Mouse (Mus musculus) cerebellum, adult 11 months (tissue): Measurements from ENCODE around the gene Arg2.
"Not testable (repeated sequence)": the region's sequence is repeated elsewhere in the genome, so short reads cannot be mapped to it uniquely, and the experiment has no call there.

Source experiments
- DNase-seq: peaks from one replicate; pipeline ENCODE4 v3.0.0; 2022

Gene Arg2

GRCm38 (mm10) chr12:79171269-79171995 lies 40.9 kb downstream of the Arg2 start:
- DNase-seq, result peak; percentile 12

DNA sequence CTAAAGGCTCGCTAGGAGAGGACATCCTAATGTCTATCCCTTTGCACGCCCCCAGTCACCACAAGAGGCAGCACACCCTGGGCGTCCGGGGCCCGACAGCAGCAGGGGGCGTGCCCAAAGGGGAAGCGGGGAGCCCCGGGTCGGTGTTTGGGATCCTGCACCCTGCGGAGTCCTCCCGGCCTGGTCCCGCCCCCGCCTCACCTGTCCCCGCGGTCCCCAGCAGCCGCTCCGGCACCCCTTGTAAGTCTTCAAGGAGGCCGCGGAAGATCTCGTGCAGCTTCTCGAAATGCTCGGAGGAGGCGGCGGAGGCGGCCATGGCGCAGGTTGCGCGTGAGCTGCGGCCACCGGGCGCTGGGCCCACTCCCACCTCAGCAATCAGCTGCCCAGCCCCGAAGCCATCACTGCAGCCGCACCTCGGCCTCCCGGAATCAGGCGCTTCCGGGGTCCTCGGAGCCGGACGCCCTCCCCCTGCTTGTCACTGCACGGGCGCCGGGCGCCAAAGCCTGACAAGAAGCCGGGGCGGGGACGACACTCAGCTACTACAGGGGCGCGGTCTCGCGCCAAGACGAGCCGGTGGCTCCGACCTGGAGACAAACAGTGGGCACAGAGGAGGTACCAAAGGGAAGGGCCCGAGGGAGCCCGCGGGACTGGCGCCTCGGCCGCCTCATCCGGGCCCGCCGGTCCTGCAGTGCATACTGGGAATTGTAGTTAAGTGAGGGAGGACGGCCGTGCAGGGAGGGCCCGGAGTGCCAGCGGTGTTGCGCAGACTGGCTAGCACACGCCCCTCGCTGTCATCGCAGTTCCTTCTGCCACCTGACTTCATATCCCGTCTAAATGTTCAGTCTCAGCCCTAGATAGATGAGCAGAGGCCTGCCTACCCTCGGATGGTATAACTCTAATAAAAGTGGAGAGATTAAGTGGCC lies 41.7 kb downstream of the Arg2 start, which contains the start of gene Vti1b:
Vti1b (minus strand) TSS at position 649 of the 923 bp plus-strand sequence.
- DNase-seq, result peak; percentile 86

- DNase-seq, result no peak
Observed at GRCm38 (mm10) chr12:79173721-79174120, 43.1 kb downstream of the Arg2 start.

DNA sequence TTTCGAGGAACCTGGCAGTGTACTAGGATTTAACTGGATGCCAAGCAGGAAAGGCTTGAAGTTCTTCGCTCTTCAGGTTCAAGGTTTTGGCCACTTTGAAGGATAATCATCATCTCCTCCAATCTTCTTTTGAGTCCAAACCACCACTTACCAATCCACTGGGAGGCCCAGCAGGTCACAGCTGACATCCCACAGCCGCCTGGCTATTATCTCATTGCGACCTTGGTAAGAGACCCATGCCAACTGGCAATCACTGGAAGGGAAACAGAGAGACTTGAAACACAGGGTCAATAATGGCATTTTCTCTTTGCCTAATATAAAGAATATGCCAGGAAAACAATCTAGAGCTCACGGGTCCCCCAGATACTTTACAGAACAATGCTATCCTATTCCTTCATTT lies 45.4 kb downstream of the Arg2 start:
- no peak for DNase-seq

DNA sequence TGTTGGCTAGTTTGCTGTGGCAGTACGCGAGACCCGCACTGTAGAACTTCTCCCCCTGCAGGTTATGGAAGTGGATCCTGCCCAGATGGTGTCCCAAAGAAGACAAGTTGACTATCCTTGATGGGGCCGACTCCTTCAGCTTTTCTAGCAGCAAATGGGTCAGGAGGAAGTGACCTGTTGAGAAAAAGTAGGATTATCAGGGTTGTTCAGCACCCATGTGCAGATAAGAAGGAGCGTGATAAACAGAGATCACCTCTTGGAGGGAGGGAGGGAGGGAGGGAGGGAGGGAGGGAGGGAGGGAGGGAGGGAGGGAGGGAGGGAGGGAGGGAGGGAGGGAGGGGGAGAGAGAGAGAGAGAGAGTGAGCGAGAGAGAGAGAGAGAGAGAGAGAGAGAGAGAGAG lies 54.6 kb downstream of the Arg2 start:
- not testable (repeated sequence) for DNase-seq

DNA sequence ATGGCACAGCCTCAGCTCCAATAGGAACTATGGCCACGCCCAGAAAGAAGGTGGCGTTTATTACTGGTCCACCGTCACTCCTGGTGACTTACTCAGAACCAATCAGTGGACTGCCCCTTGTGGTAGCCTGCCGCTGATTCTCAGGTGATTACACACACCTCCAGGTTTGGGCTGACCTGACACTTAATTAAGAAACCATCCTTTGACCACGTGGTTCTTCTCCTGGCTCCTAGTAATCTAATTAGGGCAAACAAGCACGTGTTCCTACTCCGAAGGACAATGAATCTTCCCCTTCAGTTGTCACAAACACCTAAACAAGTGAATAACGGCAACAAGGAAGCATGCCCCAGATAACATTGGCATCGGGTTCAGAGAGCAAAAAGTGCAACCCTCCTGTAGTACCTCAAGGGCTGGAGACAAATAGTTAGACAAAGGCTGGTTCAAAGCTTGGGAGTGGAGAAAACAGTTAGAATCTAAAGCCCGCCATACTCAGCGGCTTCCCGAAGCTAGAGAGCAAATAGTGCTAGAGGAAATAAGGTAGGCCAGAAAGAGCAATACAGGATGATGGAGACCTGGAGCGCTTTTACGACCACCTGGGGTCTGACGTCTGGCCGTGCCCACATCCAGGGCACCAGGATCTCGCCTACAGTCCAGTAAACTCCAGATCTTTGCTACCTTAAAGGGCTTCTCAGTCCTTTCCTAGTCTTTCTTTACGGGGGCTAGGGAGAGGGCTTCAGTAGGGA lies 60.5 kb downstream of the Arg2 start:
- DNase-seq, result peak; percentile 48

DNA sequence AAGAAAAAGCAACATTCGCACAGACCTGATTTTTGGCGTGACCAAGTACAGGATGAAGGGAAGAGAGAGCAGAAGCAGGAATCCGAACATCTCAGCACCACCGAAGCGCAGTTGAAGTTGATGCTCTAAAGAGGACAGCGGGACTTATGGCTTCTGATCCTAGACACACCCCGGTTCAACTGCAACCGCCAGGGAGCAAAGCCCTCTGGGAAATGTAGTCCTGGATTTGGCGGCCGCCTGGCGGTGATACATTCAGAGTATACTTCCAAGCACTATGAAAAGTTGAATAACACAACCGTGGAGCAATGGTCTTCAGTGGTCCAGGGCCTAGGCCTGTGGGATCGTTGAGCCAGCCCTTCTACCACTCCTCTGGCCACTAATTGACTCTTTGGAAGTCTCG lies 61.1 kb downstream of the Arg2 start:
- DNase-seq, result peak; percentile 49

- no peak for DNase-seq
Observed at GRCm38 (mm10) chr12:79192193-79192592, 61.6 kb downstream of the Arg2 start, which contains the start of gene Rdh11. Gene Rdh11, minus strand, starts transcription at chr12:79192293.

GRCm38 (mm10) chr12:79193441-79193840 lies 62.9 kb downstream of the Arg2 start:
- peak; percentile 50 for DNase-seq

DNA sequence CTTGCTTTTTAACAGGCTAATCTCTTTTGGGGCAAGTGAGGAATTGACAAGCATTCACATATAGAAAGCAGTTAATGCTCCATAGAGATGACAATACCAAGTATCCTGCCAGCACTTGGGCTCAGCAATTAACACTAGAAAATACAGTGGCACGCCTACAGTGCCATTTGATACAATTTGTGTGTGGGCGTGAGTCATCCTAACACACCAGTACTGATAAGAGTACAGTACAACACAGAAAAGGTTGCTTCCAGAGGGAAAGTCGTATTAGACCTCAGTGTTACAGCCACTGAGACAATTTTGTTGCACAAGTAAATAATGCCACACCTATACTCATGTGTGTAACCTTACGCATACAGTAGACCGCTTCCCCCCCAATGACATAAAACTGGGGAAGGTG lies 66.5 kb downstream of the Arg2 start:
- no peak for DNase-seq

DNA sequence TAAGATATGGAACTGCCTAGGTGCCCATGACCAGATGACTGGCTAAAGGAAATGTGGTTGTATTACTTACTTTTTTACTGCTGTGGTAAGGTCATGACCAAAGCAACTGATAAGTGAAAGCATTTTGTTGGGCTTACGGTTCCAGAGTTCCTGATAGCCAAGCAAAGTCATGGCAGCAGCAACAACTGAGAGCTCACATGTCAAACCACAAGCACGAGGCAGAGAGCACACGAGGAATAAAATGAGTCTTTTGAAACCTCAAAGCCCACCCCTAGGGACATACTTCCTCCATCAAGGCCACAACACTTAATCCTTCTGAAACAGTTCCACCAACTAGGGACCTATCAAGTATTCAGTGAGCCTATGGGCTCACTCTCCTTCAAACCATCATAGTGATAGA lies 71.3 kb downstream of the Arg2 start:
- no peak for DNase-seq
